Mouse (Mus musculus): ENCODE data around the gene Sycn.

The Sycn gene

DNA sequence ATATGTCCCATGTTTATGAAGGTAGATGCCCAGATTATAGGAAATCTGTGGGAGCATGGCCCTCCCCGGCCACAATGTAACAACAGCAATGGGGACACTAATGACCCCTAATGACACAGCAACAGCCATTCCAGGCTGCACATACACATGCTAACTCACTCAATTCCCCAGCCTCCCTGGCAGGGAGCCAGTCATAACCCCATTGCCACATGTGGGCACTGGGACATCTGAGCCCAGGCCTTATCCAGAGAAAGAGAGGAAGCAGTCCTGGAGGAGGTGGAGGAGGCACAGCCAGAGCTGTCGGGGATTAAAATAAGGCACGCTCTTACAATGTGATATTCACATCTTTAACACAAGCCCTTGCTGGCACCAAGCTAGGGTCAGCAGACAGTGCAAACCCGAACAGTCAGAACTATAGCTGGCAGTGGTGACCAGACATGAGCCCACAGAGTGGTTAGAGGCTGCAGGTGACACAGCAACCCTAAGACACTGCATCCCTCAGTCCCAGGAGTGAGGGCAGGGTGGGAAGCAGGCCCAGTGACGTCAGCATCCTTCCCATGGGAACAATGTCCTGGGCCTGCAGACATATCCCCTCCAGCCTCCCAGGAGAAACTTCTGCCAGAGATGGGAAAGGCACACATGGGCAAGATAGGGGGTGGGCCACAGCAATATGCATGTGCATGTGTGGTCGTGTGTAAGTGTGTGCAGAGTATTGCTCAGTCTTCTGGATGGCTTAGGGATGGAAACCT lies 46.2 kb downstream of the Sycn start:
- ATAC-seq (ENCODE audit: low TSS enrichment), result no peak

- ATAC-seq (ENCODE audit: low TSS enrichment), result no peak
Measured at GRCm38 (mm10) chr7:28587644-28588043, 47.0 kb downstream of the Sycn start.

Measured in frontal cortex, adult (tissue).